Mouse (Mus musculus) small intestine, adult 2 months (tissue): ENCODE measurements around the gene Vwa2. TPM values are rescaled to one million over a fixed set of nuclear protein-coding genes. Genes with fewer than 3 reads are reported as not detected.

Source experiments
- H3K27ac ChIP-seq: fragments of 200-500 bp; 2 replicates; pipeline ENCODE4 v1.5.1; 2012; ENCODE audit warnings: low read depth, low read length, control low read depth, inconsistent platforms; ENCODE audit not compliant: insufficient read depth
- H3K27me3 ChIP-seq: fragments of 200-500 bp; 2 replicates; pipeline ENCODE4 v1.6.1; 2012; ENCODE audit warnings: mild to moderate bottlenecking, moderate library complexity, low read length, inconsistent platforms; ENCODE audit not compliant: control insufficient read depth, insufficient read depth
- H3K36me3 ChIP-seq: fragments of 200-500 bp; 2 replicates; pipeline ENCODE4 v1.6.1; 2012; ENCODE audit warnings: mild to moderate bottlenecking, low read length, control low read depth, inconsistent platforms; ENCODE audit not compliant: control insufficient read depth, insufficient read depth
- H3K4me1 ChIP-seq: fragments of 200-500 bp; 2 replicates; pipeline ENCODE4 v1.6.1; 2012; ENCODE audit warnings: low read length, inconsistent platforms, mixed read lengths; ENCODE audit not compliant: control insufficient read depth, insufficient read depth, insufficient read length
- H3K4me3 ChIP-seq: fragments of 200-500 bp; 2 replicates; pipeline ENCODE4 v1.5.1; 2012; ENCODE audit warnings: low read depth, mild to moderate bottlenecking, control low read depth, inconsistent platforms, low read length, moderate library complexity
- CTCF ChIP-seq: fragments of 200-500 bp; IDR thresholded peaks from 2 replicates; pipeline ENCODE4 v1.5.1; 2012; ENCODE audit warnings: low read depth, mild to moderate bottlenecking, control low read depth, inconsistent platforms, low read length, moderate library complexity, mixed read lengths; ENCODE audit not compliant: insufficient replicate concordance, insufficient read length; ENCODE audit errors: extremely low read depth
- POLR2A ChIP-seq: fragments of 200-500 bp; IDR thresholded peaks from 2 replicates; pipeline ENCODE4 v1.6.1; 2012; ENCODE audit warnings: low read depth, mild to moderate bottlenecking, control low read depth, inconsistent platforms, low read length, moderate library complexity
- WGBS: fragments of 180-500 bp; shearing (Covaris S2); methylation state at CpG from one replicate; pipeline ENCODE4 v1.1.7; 2018; 5-methylcytosine and 5-hydroxymethylcytosine counted together
- polyA plus RNA-seq: library from polyadenylated mRNA; depleted of rRNA; stranded (reverse); fragments of >200 nt; gene quantifications from 2 replicates; pipeline ENCODE4 v1.2.3, GENCODE M21; 2012

The Vwa2 gene
- polyA plus RNA-seq, 1 experiment = 0.49 TPM

- H3K27ac ChIP-seq = no peak overlapping the region
- no peaks in the 10 kb centered on the region for H3K36me3 ChIP-seq
- no peaks in the 10 kb centered on the region for H3K27me3 ChIP-seq
- 88% methylated on average over 17 of the region's 17 CpGs for WGBS
- no peak overlapping the region for H3K4me3 ChIP-seq
- TF ChIP-seq POLR2A (no peak), CTCF (no peak)
- H3K4me1 ChIP-seq = peaks cover 6% of the 10 kb centered on the region; the same call in 1 of the 2 replicates
These were observed 34.9 kb upstream of the Vwa2 start for GRCm38 (mm10) chr19:56838942-56839706.

DNA sequence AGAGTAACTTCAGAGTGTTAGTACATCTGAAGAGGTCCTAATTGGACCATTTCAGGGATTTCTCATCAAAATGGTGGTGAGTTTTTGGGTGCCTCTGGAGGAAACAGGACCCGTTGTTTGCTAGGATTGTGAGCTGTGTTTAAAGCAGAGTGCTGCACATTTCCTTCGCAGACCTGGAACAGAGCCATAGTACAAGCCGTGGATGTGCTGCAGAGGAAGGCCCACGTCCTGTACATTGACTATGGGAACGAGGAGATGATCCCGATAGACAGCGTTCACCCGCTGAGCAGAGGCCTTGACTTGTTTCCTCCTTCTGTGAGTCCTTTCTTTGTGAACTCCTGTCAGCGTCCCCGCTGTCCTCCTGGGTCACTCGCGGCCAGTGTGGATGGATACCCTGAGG, 31.1 kb upstream of the Vwa2 start:
- Histone ChIP-seq H3K36me3 (no peaks in the 10 kb centered on the region), H3K4me1 (no peaks in the 10 kb centered on the region), H3K27me3 (no peaks in the 10 kb centered on the region), H3K27ac (no peak overlapping the region), H3K4me3 (no peak overlapping the region)
- WGBS = 85% methylated on average over 12 of the region's 12 CpGs
- TF ChIP-seq POLR2A (no peak), CTCF (no peak)

GRCm38 (mm10) chr19:56852590-56852989, 21.5 kb upstream of the Vwa2 start:
- no peak overlapping the region for H3K4me3 ChIP-seq
- H3K4me1 ChIP-seq = no peaks in the 10 kb centered on the region
- H3K36me3 ChIP-seq = no peaks in the 10 kb centered on the region
- no peaks in the 10 kb centered on the region for H3K27me3 ChIP-seq
- TF ChIP-seq CTCF (no peak), POLR2A (no peak)
- H3K27ac ChIP-seq = no peak overlapping the region

DNA sequence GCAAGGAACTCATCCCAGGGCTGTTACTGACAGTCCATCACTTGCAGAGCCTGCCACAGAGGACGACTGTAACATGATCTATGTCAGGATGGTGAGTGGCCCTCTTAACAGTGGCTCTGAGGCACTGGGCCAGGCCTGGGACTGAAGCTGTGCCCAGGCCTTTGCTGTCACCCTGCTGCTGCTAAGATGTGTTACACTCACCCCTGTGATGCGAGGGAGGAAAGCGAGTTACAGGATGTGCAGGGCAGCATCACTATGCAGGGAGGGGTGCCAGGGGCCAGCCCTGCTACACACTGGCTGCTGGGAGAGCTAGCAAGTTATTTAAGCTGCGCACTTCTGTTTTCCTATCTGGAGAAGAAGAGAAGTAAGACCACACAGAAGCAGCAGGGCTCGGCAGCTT, 17.6 kb upstream of the Vwa2 start:
- Histone ChIP-seq H3K4me3 (no peak overlapping the region), H3K4me1 (no peaks in the 10 kb centered on the region), H3K27ac (no peak overlapping the region), H3K27me3 (no peaks in the 10 kb centered on the region), H3K36me3 (no peaks in the 10 kb centered on the region)
- 72% methylated on average over 5 of the region's 5 CpGs for WGBS
- no peak for TF ChIP-seq POLR2A

DNA sequence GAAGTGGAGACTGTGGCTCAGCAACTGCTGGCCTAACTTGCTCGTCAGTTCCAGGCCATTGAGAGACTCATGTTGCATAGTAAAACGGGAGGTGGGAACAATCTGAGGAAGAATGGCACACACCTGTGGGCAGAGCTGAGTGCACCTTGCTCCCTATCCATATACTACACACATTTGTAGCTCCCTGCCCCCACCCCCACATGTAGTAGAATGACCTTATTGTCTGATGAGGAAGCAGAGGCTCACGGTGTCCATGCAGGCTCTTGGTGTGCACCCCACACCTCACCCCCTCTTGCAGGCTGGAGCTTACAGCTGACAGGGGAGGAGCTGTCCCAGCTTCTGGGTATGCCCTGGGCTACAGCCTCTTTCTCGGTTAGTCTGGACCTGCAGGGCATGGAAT, 6.3 kb upstream of the Vwa2 start:
- no peaks in the 10 kb centered on the region for H3K27me3 ChIP-seq
- TF ChIP-seq POLR2A = no peak
- no peak for TF ChIP-seq CTCF
- H3K4me1 ChIP-seq = peaks cover 10% of the 10 kb centered on the region
- H3K4me3 ChIP-seq = no peak overlapping the region
- 28% methylated on average over 4 of the region's 4 CpGs for WGBS
- no peaks in the 10 kb centered on the region for H3K36me3 ChIP-seq
- H3K27ac ChIP-seq = no peak overlapping the region

DNA sequence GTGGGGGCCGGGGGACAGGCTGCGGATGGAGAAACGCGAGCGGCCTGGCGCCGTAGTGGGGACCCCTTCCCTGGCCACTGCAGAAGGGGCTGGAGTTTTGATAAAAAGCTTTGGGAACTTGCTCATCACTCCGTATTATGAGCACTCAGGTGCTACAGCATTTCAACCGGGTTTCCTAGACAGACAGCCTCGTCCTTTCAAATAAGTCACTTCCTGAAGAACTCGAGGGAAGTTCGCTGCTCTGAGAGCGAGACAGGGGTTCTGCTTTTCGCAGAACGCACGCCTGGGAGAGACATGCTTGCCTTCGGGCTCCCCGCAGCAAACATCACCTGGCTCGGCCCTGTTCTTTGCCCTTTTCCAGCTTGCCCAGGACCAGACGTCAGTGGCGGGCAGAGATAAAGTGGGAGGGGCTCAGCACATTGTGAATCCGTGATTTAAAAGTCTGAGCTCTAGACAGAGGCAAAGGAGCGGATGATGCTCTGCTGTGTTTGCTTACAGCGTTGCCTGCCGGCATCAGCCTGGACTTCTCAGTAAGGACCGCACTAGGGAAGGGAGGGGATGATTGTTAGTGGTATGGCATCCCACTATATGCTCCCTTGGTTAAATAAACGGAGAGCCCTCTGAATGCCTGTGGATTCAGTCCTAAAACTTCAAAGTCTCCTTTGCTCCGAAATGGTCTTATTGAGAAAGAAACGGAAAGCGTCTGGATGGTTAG, 709 bp downstream of the Vwa2 start:
- Histone ChIP-seq H3K4me3 (peak overlapping the region; percentile 54), H3K4me1 (no peaks in the 10 kb centered on the region; the same call in 1 of the 2 replicates)

DNA sequence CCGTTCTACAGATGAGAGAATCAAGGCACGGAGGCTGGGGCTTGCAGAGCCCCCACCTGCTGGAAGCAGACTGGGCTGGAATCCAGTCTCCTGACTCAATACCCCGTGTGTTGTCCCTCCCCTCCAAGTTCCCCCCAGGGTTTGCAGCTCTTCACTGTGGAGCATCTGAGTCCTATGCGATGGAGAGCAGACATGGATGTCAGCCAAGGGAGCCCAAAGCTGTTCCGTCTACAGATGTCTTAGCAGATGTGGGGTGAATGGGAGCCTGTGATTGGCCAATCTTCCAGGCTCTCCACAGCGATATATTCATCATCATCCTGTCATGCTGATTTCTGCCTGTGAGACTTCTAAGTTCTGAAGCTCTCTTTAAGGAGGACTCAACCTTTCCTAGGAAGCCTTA, 3.3 kb downstream of the Vwa2 start:
- H3K27ac ChIP-seq = no peak overlapping the region
- no peaks in the 10 kb centered on the region for H3K36me3 ChIP-seq
- TF ChIP-seq CTCF (no peak), POLR2A (no peak)
- WGBS = 77% methylated on average over 6 of the region's 6 CpGs
- H3K4me3 ChIP-seq = no peak overlapping the region
- H3K27me3 ChIP-seq = peaks cover 10% of the 10 kb centered on the region; the same call in 1 of the 2 replicates
- no peaks in the 10 kb centered on the region; the same call in 1 of the 2 replicates for H3K4me1 ChIP-seq

More for the DNA sequence above, 709 bp downstream of the Vwa2 start:
- 6% methylated on average over 30 of the region's 30 CpGs for WGBS
- no peak overlapping the region for H3K27ac ChIP-seq
- no peak for TF ChIP-seq CTCF
- TF ChIP-seq POLR2A = no peak
- H3K36me3 ChIP-seq = no peaks in the 10 kb centered on the region
- H3K27me3 ChIP-seq = peaks cover 10% of the 10 kb centered on the region; the same call in 1 of the 2 replicates
